23 mouse cellular contexts compared by ENCODE assay signal in genomic region chr6:16077917-16078316, GRCm38 (mm10).
DNase-seq lines count a peak whose midpoint lies in the region; ATAC-seq and TF ChIP-seq lines count a peak whose summit lies in the region.
"Had no signal": no experiment of that assay in that cellular context is flagged by ENCODE, and none has a peak within 500 bp of the region (broad histone marks: within the 10 kb centered on the region; RNA-seq: fewer than 3 reads in every experiment).

No protein-coding gene starts in this region.

- no peak overlapping the region for H3K4me2 ChIP-seq in embryonic facial prominence, embryonic 11.5 days (ENCODE audit: low read depth, low read length)
- H3K4me2 ChIP-seq in embryonic facial prominence, embryonic 14.5 days (ENCODE audit: low read depth, low read length), result no peak overlapping the region
- H3K4me2 ChIP-seq: heart, embryonic 12.5 days; hindbrain, embryonic 14.5 days; intestine, embryonic 15.5 days; liver, embryonic 13.5 days; lung, embryonic 14.5 days; midbrain, embryonic 13.5 days had no signal

- no peaks in the 10 kb centered on the region for H3K4me1 ChIP-seq in embryonic facial prominence, embryonic 11.5 days (ENCODE audit: control insufficient read depth, insufficient read depth, low read length)
- H3K4me1 ChIP-seq in embryonic facial prominence, embryonic 10.5 days, result peaks cover 9% of the 10 kb centered on the region
- H3K4me1 ChIP-seq in liver, adult 2 months (ENCODE audit: control insufficient read depth, insufficient read depth, low read length), result no peaks in the 10 kb centered on the region
- H3K4me1 ChIP-seq in embryonic facial prominence, embryonic 14.5 days (ENCODE audit: control insufficient read depth, insufficient read depth, low read length), result peaks cover 4% of the 10 kb centered on the region; the same call in 1 of the 2 replicates
- H3K4me1 ChIP-seq: heart, embryonic 12.5 days; intestine, embryonic 15.5 days; liver, embryonic 13.5 days; midbrain, embryonic 13.5 days had no signal

- TF ChIP-seq CTCF in liver, adult 2 months (IDR thresholded peaks at IDR 0.05; ENCODE audit: low read depth, low read length), result no peak

- no peak overlapping the region for H3K9ac ChIP-seq in embryonic facial prominence, embryonic 11.5 days (replicated peaks; ENCODE audit: low read length)
- H3K9ac ChIP-seq in liver, adult 2 months (ENCODE audit: low read depth, low read length), result no peak overlapping the region
- H3K9ac ChIP-seq in embryonic facial prominence, embryonic 14.5 days (ENCODE audit: low read depth, low read length), result no peak overlapping the region
- H3K9ac ChIP-seq: heart, embryonic 12.5 days; hindbrain, embryonic 14.5 days; intestine, embryonic 15.5 days; liver, embryonic 13.5 days; lung, embryonic 14.5 days; midbrain, embryonic 13.5 days had no signal

- H3K36me3 ChIP-seq in embryonic facial prominence, embryonic 11.5 days (replicated peaks; ENCODE audit: control insufficient read depth, insufficient read depth, low read depth, low read length), result no peaks in the 10 kb centered on the region
- H3K36me3 ChIP-seq in embryonic facial prominence, embryonic 10.5 days (replicated peaks), result no peaks in the 10 kb centered on the region
- no peaks in the 10 kb centered on the region for H3K36me3 ChIP-seq in liver, adult 2 months (ENCODE audit: control insufficient read depth, insufficient read depth, low read length)
- no peaks in the 10 kb centered on the region for H3K36me3 ChIP-seq in embryonic facial prominence, embryonic 14.5 days (ENCODE audit: control insufficient read depth, insufficient read depth, low read length)
- H3K36me3 ChIP-seq: heart, embryonic 12.5 days; intestine, embryonic 15.5 days; liver, embryonic 13.5 days; midbrain, embryonic 13.5 days had no signal

- H3K9me3 ChIP-seq in embryonic facial prominence, embryonic 11.5 days (replicated peaks; ENCODE audit: control insufficient read depth, low read length), result no peaks in the 10 kb centered on the region
- H3K9me3 ChIP-seq in embryonic facial prominence, embryonic 10.5 days, result no peaks in the 10 kb centered on the region
- no peaks in the 10 kb centered on the region for H3K9me3 ChIP-seq in embryonic facial prominence, embryonic 14.5 days (ENCODE audit: control insufficient read depth, low read length)
- H3K9me3 ChIP-seq: heart, embryonic 12.5 days; intestine, embryonic 15.5 days; liver, embryonic 13.5 days; midbrain, embryonic 13.5 days had no signal

- peak; percentile 48 for DNase-seq in embryonic facial prominence, embryonic 11.5 days (ENCODE audit: low spot score)
- DNase-seq in embryonic facial prominence, embryonic 10.5 days (ENCODE audit: low spot score), result no peak
- DNase-seq in liver, adult 2 months (ENCODE audit: extremely low read depth, low read depth, low spot score), result peak; percentile 3
- no peak for DNase-seq in liver
- DNase-seq in embryonic facial prominence, embryonic 14.5 days (ENCODE audit: low spot score), result peak; percentile 6
- DNase-seq in forelimb bud, embryonic 11.5 days (ENCODE audit: low read depth, low spot score), result peak; percentile 18
- DNase-seq in adrenal gland, postnatal 10 days, result no peak
- DNase-seq in lung, postnatal 4 days, result no peak
- DNase-seq: adrenal gland, postnatal 25 days; cerebellum, adult 11-12 months; cerebellum, postnatal 14 days; gastrocnemius, adult 2 months; heart, adult 11 months; heart, postnatal 14 days; left cerebral cortex, postnatal 4 days; liver, embryonic 13.5 days; lung, embryonic 14.5 days; thymus, postnatal 14 days had no signal

- TF ChIP-seq POLR2A in liver, adult 2 months (IDR thresholded peaks at IDR 0.05; ENCODE audit: extremely low read depth, insufficient read depth, low read length), result no peak

- no peaks in the 10 kb centered on the region for H3K79me2 ChIP-seq in liver, adult 2 months (ENCODE audit: control insufficient read depth, insufficient read depth, low read length)

- H3K4me3 ChIP-seq in embryonic facial prominence, embryonic 11.5 days (ENCODE audit: low read depth, low read length), result no peak overlapping the region
- H3K4me3 ChIP-seq in embryonic facial prominence, embryonic 10.5 days, result no peak overlapping the region
- H3K4me3 ChIP-seq in liver, adult 2 months (ENCODE audit: insufficient read depth, low read depth, low read length), result no peak overlapping the region
- no peak overlapping the region for H3K4me3 ChIP-seq in embryonic facial prominence, embryonic 14.5 days (ENCODE audit: low read depth, low read length)
- H3K4me3 ChIP-seq: gastrocnemius, adult 2 months; heart, embryonic 12.5 days; intestine, embryonic 15.5 days; liver, embryonic 13.5 days; midbrain, embryonic 13.5 days had no signal

- H3K27me3 ChIP-seq in embryonic facial prominence, embryonic 11.5 days (ENCODE audit: control insufficient read depth, insufficient read depth, low read length), result no peaks in the 10 kb centered on the region
- no peaks in the 10 kb centered on the region for H3K27me3 ChIP-seq in embryonic facial prominence, embryonic 10.5 days (replicated peaks; ENCODE audit: low read depth, poor library complexity, severe bottlenecking)
- no peaks in the 10 kb centered on the region for H3K27me3 ChIP-seq in liver, adult 2 months (ENCODE audit: control insufficient read depth, insufficient read depth, low read length)
- no peaks in the 10 kb centered on the region for H3K27me3 ChIP-seq in embryonic facial prominence, embryonic 14.5 days (replicated peaks; ENCODE audit: control insufficient read depth, insufficient read depth, low read length)
- H3K27me3 ChIP-seq: heart, embryonic 12.5 days; intestine, embryonic 15.5 days; liver, embryonic 13.5 days; midbrain, embryonic 13.5 days had no signal

- no peak overlapping the region for H3K27ac ChIP-seq in embryonic facial prominence, embryonic 11.5 days (replicated peaks; ENCODE audit: low read depth, low read length)
- no peak overlapping the region for H3K27ac ChIP-seq in embryonic facial prominence, embryonic 10.5 days (replicated peaks)
- no peak overlapping the region for H3K27ac ChIP-seq in liver, adult 2 months (replicated peaks; ENCODE audit: insufficient read depth, low read depth, low read length)
- no peak overlapping the region for H3K27ac ChIP-seq in embryonic facial prominence, embryonic 14.5 days (replicated peaks; ENCODE audit: low read depth, low read length)
- H3K27ac ChIP-seq: gastrocnemius, adult 2 months; hindbrain, embryonic 14.5 days; intestine, embryonic 15.5 days; liver, embryonic 13.5 days; midbrain, embryonic 13.5 days had no signal

- no peak for ATAC-seq in embryonic facial prominence, embryonic 11.5 days (replicated peaks; ENCODE audit: insufficient number of reproducible peaks, low FRiP score, low TSS enrichment, low read depth)
- ATAC-seq in embryonic facial prominence, embryonic 14.5 days (ENCODE audit: low read depth), result no peak
- ATAC-seq: intestine, embryonic 15.5 days; midbrain, embryonic 13.5 days; Patski had no signal

Comparison
In these comparisons a context has a peak if more than half of its experiments do, and no peak if none do; other contexts are left out.
1. DNase-seq: peak in embryonic facial prominence, embryonic 11.5 days (single experiment), liver, adult 2 months (single experiment), embryonic facial prominence, embryonic 14.5 days (single experiment) and forelimb bud, embryonic 11.5 days (single experiment); none in embryonic facial prominence, embryonic 10.5 days (single experiment), liver (single experiment), adrenal gland, postnatal 10 days (single experiment) and lung, postnatal 4 days (0 of 2).